Mouse (Mus musculus) midbrain, embryonic 14.5 days (tissue): Measurements from ENCODE around the gene Otud3. TPM values are rescaled to one million over a fixed set of nuclear protein-coding genes. Genes with fewer than 3 reads are reported as not detected.

Source experiments
- ATAC-seq: fragments of 200-750 bp; cut with Nextera tagmentation; 2 replicates; pipeline ENCODE4 v1.8.0; 2017; ENCODE audit warnings: moderate number of reproducible peaks, moderate library complexity; ENCODE audit not compliant: low FRiP score, low TSS enrichment
- DNase-seq: peaks from one replicate; pipeline ENCODE4 v3.0.0-alpha.2; 2015
- H3K27ac ChIP-seq: fragments of 300-500 bp; sonication (generic); replicated peaks from 2 replicates; pipeline ENCODE4 v1.5.1; 2014; ENCODE audit warnings: mild to moderate bottlenecking, low read depth, low read length, moderate library complexity
- H3K27me3 ChIP-seq: fragments of 300-500 bp; sonication (generic); 2 replicates; pipeline ENCODE4 v1.6.1; 2014; ENCODE audit warnings: low read length, control low read depth, mixed read lengths; ENCODE audit not compliant: control insufficient read depth, insufficient read depth
- H3K36me3 ChIP-seq: fragments of 300-500 bp; sonication (generic); 2 replicates; pipeline ENCODE4 v1.6.1; 2014; ENCODE audit warnings: low read length, control low read depth; ENCODE audit not compliant: control insufficient read depth, insufficient read depth
- H3K4me1 ChIP-seq: fragments of 300-500 bp; sonication (generic); 2 replicates; pipeline ENCODE4 v1.6.1; 2014; ENCODE audit warnings: mild to moderate bottlenecking, antibody characterized with exemption, low read length, control low read depth; ENCODE audit not compliant: control insufficient read depth, insufficient read depth
- H3K4me2 ChIP-seq: fragments of 300-500 bp; sonication (generic); 2 replicates; pipeline ENCODE4 v1.6.1; 2014; ENCODE audit warnings: mild to moderate bottlenecking, low read length, moderate library complexity
- H3K4me3 ChIP-seq: fragments of 300-500 bp; sonication (generic); replicated peaks from 2 replicates; pipeline ENCODE4 v1.5.1; 2014; ENCODE audit warnings: low read depth, low read length
- H3K9ac ChIP-seq: fragments of 300-500 bp; sonication (generic); replicated peaks from 2 replicates; pipeline ENCODE4 v1.6.1; 2014; ENCODE audit warnings: mild to moderate bottlenecking, low read length, moderate library complexity
- H3K9me3 ChIP-seq: fragments of 300-500 bp; sonication (generic); 2 replicates; pipeline ENCODE4 v1.6.1; 2016; ENCODE audit warnings: low read length, control low read depth, mixed read lengths; ENCODE audit not compliant: control insufficient read depth
- WGBS: fragments of 180-500 bp; shearing (Covaris S2); extraction: QIAGEN DNeasy Blood & Tissue Kit; methylation state at CpG from one replicate; pipeline ENCODE4 v1.1.7; 2014; 5-methylcytosine and 5-hydroxymethylcytosine counted together
- polyA plus RNA-seq: library from polyadenylated mRNA; unstranded; fragments of >200 nt; fragmentation: Nextera tagmentation; extraction: Ambion mirVana; gene quantifications from 2 replicates; pipeline ENCODE4 v1.2.1, GENCODE M21; 2014

Gene Otud3
- polyA plus RNA-seq, 1 experiment from 2014 or later = 1.7 TPM

DNA sequence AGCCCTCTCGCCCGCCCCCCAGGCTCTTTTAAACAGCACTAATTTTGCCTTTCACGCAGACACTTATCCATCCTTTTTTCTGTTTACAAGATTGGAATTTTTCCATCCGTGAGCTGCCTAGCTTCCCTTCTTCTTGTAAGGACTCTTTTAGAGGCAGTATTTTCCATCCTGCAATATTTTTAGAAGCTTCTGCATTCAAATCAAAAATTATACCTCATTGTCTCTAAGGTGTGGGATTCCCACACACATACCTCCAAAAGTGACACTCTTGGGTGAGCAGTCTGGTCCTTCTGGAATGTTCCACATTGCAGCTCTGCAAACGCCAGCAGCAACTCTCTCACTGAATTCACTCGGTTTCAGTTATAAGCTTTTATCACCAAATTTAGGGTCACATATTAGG lies 60.8 kb downstream of the Otud3 start:
- no peak overlapping the region for H3K27ac ChIP-seq
- H3K4me2 ChIP-seq = no peak overlapping the region
- H3K9ac ChIP-seq = no peak overlapping the region
- H3K27me3 ChIP-seq = no peaks in the 10 kb centered on the region
- 75% methylated on average over 6 of the region's 6 CpGs for WGBS
- H3K36me3 ChIP-seq = no peaks in the 10 kb centered on the region
- H3K4me3 ChIP-seq = no peak overlapping the region
- H3K9me3 ChIP-seq = no peaks in the 10 kb centered on the region
- no peaks in the 10 kb centered on the region for H3K4me1 ChIP-seq
- ATAC-seq (no peak), DNase-seq (no peak)

DNA sequence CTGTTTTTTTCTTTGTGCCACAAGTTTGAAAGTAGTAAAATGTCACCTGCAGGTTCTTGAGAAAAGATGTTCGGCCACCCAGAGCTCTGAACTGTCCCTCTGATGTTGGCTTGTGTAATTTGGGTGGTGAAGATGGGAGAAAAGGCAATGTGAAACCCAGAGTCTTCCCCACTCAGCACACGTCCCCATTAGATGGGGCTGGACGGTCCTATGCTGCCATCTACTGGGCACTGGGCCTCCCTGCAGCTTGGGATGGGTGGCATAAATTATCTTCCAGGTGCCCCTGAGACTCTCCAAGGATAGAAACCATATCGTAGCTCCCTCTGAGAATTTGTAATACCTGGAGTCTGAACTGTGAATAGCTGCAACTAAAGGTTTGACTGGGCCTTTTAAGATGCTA lies 62.3 kb downstream of the Otud3 start:
- WGBS = 5% methylated on average over 4 of the region's 4 CpGs
- DNase-seq (peak; percentile 88), ATAC-seq (no peak; the same call in 1 of the 2 replicates)
- no peak overlapping the region for H3K4me2 ChIP-seq
- no peaks in the 10 kb centered on the region for H3K9me3 ChIP-seq
- H3K9ac ChIP-seq = no peak overlapping the region
- no peaks in the 10 kb centered on the region for H3K4me1 ChIP-seq
- no peaks in the 10 kb centered on the region for H3K36me3 ChIP-seq
- no peaks in the 10 kb centered on the region for H3K27me3 ChIP-seq
- no peak overlapping the region for H3K4me3 ChIP-seq
- no peak overlapping the region for H3K27ac ChIP-seq

Other genes with a start within 250 kb of the Otud3 start
- 0.83 and 0.94 TPM in 2 replicates for gene Pla2g2c, start 189.2 kb downstream of the Otud3 start, polyA plus RNA-seq
- 3.0 and 3.9 TPM in 2 replicates for gene Ubxn10, start 176.8 kb downstream of the Otud3 start, polyA plus RNA-seq
- gene Pla2g2f, start 156.3 kb downstream of the Otud3 start, polyA plus RNA-seq = 0.13 TPM in 1 of 2 replicates, not detected in the other
- gene Pla2g2d, start 138.2 kb downstream of the Otud3 start, polyA plus RNA-seq = 0.43 TPM in 1 of 2 replicates, not detected in the other
- 0.23 and 0.87 TPM in 2 replicates for gene Pla2g5, start 50.5 kb downstream of the Otud3 start, polyA plus RNA-seq
- not detected in 2 replicates for gene Gm13030, start 40.0 kb downstream of the Otud3 start, polyA plus RNA-seq
- gene Pla2g2e, start 36.0 kb downstream of the Otud3 start, polyA plus RNA-seq = not detected in 2 replicates
- not detected in 2 replicates for gene Rnf186, start 53.2 kb upstream of the Otud3 start, polyA plus RNA-seq
- gene Tmco4, start 58.9 kb upstream of the Otud3 start, polyA plus RNA-seq = 0.38 and 0.61 TPM in 2 replicates
- 0.32 and 0.57 TPM in 2 replicates for gene Htr6, start 161.6 kb upstream of the Otud3 start, polyA plus RNA-seq
- 12.8 and 27.5 TPM in 2 replicates for gene Nbl1, start 179.0 kb upstream of the Otud3 start, polyA plus RNA-seq
- 346 and 393 TPM in 2 replicates for gene Minos1, start 217.2 kb upstream of the Otud3 start, polyA plus RNA-seq